Mouse (Mus musculus) stomach, postnatal 0 days (tissue): Measurements from ENCODE around the gene Osbpl7.

Experiments
- CTCF ChIP-seq: IDR thresholded peaks from 2 replicates; pipeline ENCODE4 v1.5.1; 2016; ENCODE audit warnings: antibody characterized with exemption, low read depth, mild to moderate bottlenecking, moderate library complexity
- EP300 ChIP-seq: optimal IDR thresholded peaks from 2 replicates; pipeline ENCODE3; 2016; ENCODE audit warnings: antibody characterized with exemption

- TF ChIP-seq EP300 (no peak), CTCF (no peak)
Observed at GRCm38 (mm10) chr11:97032499-97032898, 17.9 kb upstream of the Osbpl7 start.
